Mouse (Mus musculus): ENCODE data around the gene Celf1.
"Not testable (repeated sequence)": the region's sequence is repeated elsewhere in the genome, so short reads cannot be mapped to it uniquely, and the experiment has no call there.

Gene Celf1

DNA sequence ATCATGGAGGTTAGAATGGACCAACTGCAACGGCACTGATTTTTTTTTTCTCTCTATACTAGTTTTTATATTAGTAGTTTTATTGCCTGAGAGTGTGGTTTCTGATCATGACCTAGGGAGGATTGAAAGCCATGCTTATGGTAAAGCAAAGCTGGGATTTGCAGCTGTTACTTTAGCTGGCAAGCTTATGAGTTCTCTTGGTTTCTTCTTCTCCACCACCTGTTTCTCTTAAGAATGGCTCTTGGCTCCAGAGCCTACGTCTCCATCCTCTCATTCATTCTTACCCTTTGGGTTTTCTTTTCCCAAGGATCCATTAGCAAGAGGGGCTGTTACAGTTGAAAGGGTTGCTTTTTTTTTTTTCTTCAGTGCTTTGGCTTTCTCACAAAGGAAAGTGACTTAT is 1.6 kb downstream of the Celf1 start:
- DNase-seq, result no peak

DNA sequence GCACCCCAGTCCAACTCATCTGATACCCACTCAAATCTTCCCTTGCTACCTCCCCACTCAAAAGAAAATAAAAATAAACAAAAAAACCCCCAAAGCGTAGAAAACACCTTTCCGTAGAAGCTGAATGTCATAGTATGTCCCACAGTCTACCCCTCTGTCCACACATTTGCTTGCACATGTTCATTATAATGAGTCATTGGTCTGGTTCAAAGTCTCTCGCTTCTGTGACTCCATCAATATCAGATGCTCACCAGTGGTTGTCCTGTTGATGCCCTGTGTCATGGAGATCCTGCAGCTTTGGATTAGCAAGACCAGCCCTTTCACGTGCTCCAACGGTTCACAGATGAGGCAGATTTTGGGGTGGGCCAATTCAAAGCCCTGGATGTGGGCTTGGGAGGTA is 10.0 kb downstream of the Celf1 start:
- no peak for DNase-seq

DNA sequence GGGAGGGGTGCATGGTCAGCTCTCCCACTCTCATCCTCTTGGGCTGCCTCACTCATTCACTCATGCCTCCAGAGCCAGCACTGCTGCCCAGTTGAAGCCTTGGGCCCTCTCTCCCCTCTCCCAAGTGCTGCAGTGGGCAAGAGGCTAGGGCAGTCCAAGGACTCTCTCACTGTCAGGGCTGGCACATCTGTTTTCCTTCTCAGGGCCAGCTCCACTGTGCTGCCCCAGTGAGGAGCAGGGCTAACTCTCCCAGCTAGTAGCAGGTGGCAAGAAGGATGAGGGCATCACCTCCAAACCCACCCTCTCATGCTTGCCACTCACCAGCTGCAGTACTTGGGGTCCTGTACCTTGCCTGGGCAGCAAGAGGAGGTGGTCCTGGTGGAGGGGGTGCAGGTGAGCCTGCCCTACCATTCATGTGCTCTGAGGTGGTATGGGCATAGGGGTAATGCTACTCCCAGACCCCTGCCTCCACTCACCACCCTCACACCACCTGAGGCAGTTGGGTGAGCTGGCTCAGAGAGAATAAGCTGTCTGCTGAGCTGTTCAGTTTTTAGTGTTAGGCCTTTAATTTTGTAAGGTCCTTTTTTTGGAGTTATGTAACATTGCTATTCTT is 10.5 kb downstream of the Celf1 start:
- no peak for DNase-seq

- no peak for DNase-seq
Observed at GRCm38 (mm10) chr2:90953461-90953860, 13.3 kb downstream of the Celf1 start.

DNA sequence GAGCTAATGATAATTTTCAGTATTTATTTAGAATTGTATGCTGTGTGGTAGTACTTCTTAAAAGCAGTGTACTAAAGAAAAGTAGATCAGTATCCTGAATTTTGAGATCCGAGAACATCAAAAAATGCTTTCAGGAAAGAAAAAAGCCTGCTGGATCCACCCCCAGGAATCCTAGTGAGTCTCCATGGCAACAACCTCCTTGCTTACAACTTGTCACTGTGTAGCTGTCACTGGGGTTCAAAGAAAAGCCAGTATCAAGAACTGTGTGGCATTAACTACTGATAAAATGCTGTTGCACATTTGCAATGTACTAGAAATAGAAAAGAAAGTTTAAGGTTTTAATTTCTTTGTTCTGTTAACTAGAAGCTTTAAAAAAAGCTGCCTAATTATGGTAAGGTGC is 15.9 kb downstream of the Celf1 start:
- no peak for DNase-seq

DNA sequence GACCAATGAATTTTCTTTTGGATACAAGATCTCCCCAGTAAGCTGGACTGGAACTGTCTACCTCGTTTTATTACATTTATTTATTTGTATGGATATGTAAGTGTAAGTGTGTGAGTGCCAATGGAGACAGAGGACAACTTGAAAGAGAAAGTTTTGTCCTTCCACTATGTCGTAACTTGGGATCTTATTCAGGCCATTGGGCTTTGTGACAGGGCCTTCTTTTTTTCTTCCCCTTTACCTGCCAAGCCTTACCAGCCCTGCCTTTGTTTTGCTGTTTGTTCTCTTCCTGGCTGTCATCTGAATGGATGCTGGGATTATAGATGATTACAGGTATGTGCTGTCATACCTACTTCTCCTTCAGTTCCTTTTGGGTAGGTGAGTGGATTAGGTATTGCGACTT is 18.7 kb downstream of the Celf1 start:
- DNase-seq, result no peak

DNA sequence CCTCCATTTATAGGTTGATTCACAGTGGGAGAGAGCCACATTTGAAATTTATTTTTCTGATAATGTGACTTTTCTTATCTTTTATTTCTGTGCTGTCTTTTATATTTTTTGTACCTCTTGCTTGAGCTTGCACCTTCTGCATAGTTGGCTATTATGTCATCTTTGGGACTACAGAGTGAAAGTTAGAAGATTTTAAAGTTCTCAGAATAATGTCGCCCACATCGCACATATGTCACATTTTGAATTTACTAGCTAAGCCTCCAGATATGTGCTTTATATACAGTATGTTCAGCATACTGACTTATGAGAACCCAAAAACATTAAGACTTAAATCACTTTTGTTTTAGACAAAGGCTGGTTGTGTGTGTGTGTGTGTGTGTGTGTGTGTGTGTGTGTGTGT is 19.8 kb downstream of the Celf1 start:
- no peak for DNase-seq

DNA sequence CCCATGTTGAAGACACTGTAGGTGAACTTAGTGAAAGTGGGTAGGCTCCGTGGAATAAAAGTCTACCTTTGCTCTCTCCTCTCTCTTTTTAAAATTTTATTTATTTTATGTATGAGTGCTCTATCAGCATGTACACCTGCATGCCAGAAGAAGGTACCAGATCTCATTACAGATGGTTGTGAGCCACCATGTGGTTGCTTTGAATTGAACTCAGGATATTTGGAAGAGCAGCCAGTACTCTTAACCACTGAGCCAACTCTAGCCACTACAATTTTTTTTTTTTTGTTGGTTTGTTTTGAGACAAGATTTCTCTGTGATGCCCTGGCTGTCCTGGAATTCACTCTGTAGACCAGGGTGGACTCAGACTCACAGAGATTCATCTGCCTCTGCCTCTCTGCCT is 23.1 kb downstream of the Celf1 start:
- DNase-seq, result no peak

- DNase-seq, result peak in 1 of 2 experiments; percentile 23
Observed at GRCm38 (mm10) chr2:90964811-90965465, 24.8 kb downstream of the Celf1 start.

GRCm38 (mm10) chr2:90965466-90966080 is 25.4 kb downstream of the Celf1 start:
- no peak for DNase-seq

DNA sequence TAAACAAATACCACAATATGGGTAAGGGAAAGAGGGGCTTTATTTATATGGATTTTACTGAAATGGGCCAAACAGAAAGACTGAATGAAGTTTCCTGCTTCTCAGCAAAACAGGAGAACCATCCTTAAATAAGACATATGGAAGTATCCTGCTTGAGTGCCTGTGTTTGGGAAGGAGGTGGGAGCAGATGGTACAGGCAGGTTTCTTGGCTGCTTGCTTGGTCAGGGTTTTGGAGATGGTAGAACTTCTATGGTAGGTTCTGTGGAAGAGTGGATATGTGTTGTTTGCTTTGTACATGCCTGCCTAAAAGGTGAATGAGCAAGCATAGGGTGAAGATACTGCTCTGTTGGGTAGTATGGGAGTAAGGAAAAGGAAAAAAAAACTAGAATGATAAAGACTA is 30.4 kb downstream of the Celf1 start:
- DNase-seq, result no peak

- no peak for DNase-seq
Observed at GRCm38 (mm10) chr2:90974101-90974500, 33.9 kb downstream of the Celf1 start.

DNA sequence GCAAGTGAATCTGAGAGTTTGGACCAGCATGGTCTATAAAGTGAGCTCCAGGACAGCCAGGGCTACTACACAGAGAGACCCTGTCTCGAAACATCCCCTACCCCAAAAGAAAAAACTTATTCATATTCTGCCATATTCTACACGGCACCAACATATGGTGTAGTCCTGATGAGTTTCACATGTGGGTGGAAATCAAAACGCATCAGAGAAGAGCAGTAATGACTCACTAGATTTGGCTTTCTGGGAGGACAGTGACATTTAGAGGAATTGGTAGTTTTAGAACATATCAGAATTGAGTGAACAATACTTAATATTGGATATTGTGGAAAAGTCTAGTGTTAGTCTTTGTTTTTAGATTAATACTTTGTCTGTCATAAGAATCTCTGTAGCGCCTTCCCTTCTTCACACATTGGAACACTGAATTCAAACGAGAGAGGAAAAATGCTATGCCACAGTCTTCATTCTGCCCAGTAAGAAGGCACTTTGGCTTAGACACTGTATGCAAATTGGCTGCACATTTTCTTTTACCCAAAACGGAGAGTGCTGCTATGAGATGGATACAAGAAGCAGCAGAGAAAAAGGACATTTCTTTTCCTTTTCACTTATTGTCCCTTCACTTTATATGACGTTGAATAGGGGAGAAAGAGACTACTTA is 35.1 kb downstream of the Celf1 start:
- no peak for DNase-seq

GRCm38 (mm10) chr2:90976590-90976989 is 36.4 kb downstream of the Celf1 start:
- DNase-seq, result no peak

GRCm38 (mm10) chr2:90977291-90977690 is 37.1 kb downstream of the Celf1 start:
- DNase-seq, result no peak

GRCm38 (mm10) chr2:90986055-90986454 is 45.9 kb downstream of the Celf1 start:
- DNase-seq, result no peak

- DNase-seq, result no peak
Observed at GRCm38 (mm10) chr2:91008536-91008935, 68.4 kb downstream of the Celf1 start.

GRCm38 (mm10) chr2:91013881-91014280 is 73.7 kb downstream of the Celf1 start:
- DNase-seq, result no peak

DNA sequence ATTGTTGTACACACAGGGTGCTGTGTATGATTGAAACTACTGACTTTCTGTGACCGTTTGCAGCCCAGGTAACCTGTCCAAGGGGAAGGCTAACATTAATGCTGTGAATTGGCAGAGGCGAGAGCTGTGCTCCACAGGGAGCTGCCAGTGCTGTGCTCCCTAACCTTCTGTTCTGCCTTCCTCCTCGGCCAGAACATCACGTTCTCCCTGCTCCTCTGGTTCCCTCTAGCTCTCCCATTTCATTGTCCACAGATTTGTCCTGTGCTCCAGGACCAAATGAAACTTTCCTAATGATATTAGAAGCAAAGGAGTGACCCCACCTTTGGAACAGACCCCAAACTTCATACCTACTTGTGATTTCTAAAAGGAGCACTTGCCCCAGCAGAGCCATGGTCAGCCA is 75.2 kb downstream of the Celf1 start:
- peak in 1 of 2 experiments; percentile 51 for DNase-seq

GRCm38 (mm10) chr2:91018061-91018788 is 78.0 kb downstream of the Celf1 start:
- peak; percentile 31 to 42 for DNase-seq

DNA sequence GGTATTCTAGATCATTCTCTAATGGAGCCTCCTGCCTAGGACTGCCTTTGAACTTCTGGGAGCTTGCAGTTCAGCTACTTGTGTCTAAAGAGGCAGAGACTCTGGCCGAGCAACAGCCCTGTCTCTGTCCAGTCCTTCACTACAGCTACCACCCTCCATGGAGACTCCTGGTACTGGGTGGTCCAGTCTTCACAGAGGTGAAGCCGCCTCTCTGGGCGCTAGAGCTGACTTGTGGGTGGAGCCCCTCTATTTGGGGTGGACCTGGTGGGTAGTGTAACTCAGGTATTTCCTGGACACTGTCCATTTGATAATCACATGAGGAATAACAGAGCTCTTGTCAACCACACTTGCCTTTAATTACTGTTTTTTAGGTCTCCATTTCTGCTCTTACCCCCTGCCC is 79.7 kb downstream of the Celf1 start:
- DNase-seq, result no peak

DNA sequence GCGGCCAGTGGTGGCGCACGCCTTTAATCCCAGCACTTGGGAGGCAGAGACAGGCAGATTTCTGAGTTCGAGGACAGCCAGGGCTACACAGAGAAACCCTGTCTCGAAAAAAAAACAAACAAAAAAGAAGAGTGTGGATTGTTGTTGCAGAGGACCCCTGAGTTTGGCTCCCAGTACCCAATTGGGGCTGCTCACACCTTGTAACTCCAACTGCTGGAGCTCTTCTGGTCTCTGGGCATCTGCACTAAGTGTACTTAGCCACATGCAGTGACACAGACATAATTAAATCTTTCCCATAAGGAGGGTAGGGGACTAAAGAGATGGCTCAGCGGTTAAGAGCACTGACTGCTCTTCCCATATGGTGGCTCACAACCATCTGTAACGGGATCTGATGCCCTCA is 82.1 kb downstream of the Celf1 start:
- not testable (repeated sequence) for DNase-seq

DNA sequence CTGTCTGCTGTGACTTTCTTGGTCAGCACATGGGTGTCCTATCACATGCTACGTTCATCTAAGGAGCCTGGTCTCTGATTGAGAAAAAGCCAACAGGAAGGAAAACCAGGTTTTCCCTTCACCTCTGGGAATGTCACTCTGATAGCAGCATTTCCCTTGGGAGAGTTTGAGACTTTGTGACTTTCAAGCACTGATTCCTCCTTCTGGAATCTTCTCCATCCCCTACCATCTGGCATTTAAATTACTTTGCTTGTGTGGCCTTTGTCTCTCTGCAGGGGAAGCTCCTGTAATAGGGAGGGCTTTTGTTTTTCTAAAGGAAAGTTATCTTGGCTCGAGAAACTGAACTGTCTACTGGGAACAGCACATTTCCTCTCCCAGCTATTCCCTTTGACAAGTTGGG is 82.9 kb downstream of the Celf1 start:
- DNase-seq, result peak in 1 of 2 experiments; percentile 8

Measured in kidney, postnatal 36 days (tissue).